Mouse (Mus musculus) inflammation-experienced regulatory T-cells, adult 6 months (primary cell): ENCODE data around the gene Slamf9. TPM values are rescaled to one million over a fixed set of nuclear protein-coding genes. Genes with fewer than 3 reads are reported as not detected.

Experiments used
- ATAC-seq: one replicate; pipeline ENCODE4 v1.8.0; 2017
- polyA plus RNA-seq, 3 experiments: library from polyadenylated mRNA; unstranded; fragments of 100-300 nt; shearing (Covaris generic); gene quantifications; one replicate each; pipeline ENCODE4 v1.2.1; 2017

Slamf9 gene
- polyA plus RNA-seq, 3 experiments from 2014 or later, result 0.36 to 0.61 TPM; not detected in 1

- ATAC-seq, result no peak
These were observed 16.9 kb downstream of the Slamf9 start for GRCm38 (mm10) chr1:172492047-172492446.

GRCm38 (mm10) chr1:172493516-172493915 lies 18.4 kb downstream of the Slamf9 start:
- no peak for ATAC-seq

- ATAC-seq, result no peak
These were observed 20.9 kb downstream of the Slamf9 start for GRCm38 (mm10) chr1:172496030-172496429.

- ATAC-seq, result no peak
These were observed 22.3 kb downstream of the Slamf9 start for GRCm38 (mm10) chr1:172497428-172497827.

GRCm38 (mm10) chr1:172499765-172500441 lies 24.7 kb downstream of the Slamf9 start, which contains the start of gene Tagln2:
Tagln2 (plus strand) TSS chr1:172500047.
- ATAC-seq, result peak; percentile 26

GRCm38 (mm10) chr1:172500451-172501370 lies 25.6 kb downstream of the Slamf9 start:
- ATAC-seq, result peak; percentile 33

GRCm38 (mm10) chr1:172501371-172502144 lies 26.4 kb downstream of the Slamf9 start:
- ATAC-seq, result peak; percentile 77

GRCm38 (mm10) chr1:172502145-172503110 lies 27.3 kb downstream of the Slamf9 start:
- ATAC-seq, result peak; percentile 13

- ATAC-seq, result no peak
These were observed 28.2 kb downstream of the Slamf9 start for GRCm38 (mm10) chr1:172503111-172503997.

GRCm38 (mm10) chr1:172504756-172505155 lies 29.6 kb downstream of the Slamf9 start:
- no peak for ATAC-seq

GRCm38 (mm10) chr1:172507001-172507400 lies 31.8 kb downstream of the Slamf9 start:
- ATAC-seq, result no peak

- no peak for ATAC-seq
These were observed 32.5 kb downstream of the Slamf9 start for GRCm38 (mm10) chr1:172507701-172508100.

GRCm38 (mm10) chr1:172508172-172508571 lies 33.0 kb downstream of the Slamf9 start:
- ATAC-seq, result no peak

GRCm38 (mm10) chr1:172509235-172509634 lies 34.1 kb downstream of the Slamf9 start:
- ATAC-seq, result no peak

- no peak for ATAC-seq
These were observed 34.8 kb downstream of the Slamf9 start for GRCm38 (mm10) chr1:172509983-172510382.

GRCm38 (mm10) chr1:172510421-172510972 lies 35.3 kb downstream of the Slamf9 start:
- no peak for ATAC-seq

GRCm38 (mm10) chr1:172512962-172513361 lies 37.8 kb downstream of the Slamf9 start:
- ATAC-seq, result peak; percentile 61

- ATAC-seq, result peak; percentile 85
These were observed 38.5 kb downstream of the Slamf9 start for GRCm38 (mm10) chr1:172513525-172514212.

GRCm38 (mm10) chr1:172514213-172514529 lies 39.0 kb downstream of the Slamf9 start:
- peak; percentile 47 for ATAC-seq
